Mouse (Mus musculus): ENCODE results near the gene Enpp1. TPM values are rescaled to one million over a fixed set of nuclear protein-coding genes. Genes with fewer than 3 reads are reported as not detected.

Enpp1 gene
- polyA plus RNA-seq, 1 experiment, result 4.8 TPM

DNA sequence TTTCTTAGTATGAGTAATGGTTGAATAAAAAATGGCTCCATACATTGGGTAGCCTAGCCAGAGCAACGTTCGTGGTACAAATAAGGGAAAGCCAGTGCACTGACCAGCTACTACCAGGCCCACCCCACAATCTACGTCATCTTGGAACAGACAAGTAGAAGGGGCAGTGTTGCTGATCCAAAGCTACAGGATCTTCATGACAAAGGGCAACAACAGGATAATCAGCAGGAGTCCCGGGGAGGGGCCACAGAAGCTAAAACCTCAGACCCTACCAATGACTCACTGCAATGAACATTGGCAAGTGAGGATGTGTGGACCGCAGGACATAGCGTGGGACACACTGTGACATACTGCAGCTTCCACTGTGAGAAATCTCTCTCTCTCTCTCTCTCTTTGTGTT lies 96.2 kb downstream of the Enpp1 start:
- TF ChIP-seq POLR2A (IDR thresholded peaks at IDR 0.05; ENCODE audit: borderline replicate concordance, control insufficient read depth, low read depth, low read length) (no peak), CTCF (IDR thresholded peaks at IDR 0.05; ENCODE audit: control insufficient read depth, insufficient read depth, low read length) (no peak)
- H3K4me3 ChIP-seq (replicated peaks; ENCODE audit: control insufficient read depth, low read depth, low read length), result no peak overlapping the region
- H3K4me1 ChIP-seq (ENCODE audit: control insufficient read depth, insufficient read depth, low read length), result no peaks in the 10 kb centered on the region
- 83% methylated on average over 6 of the region's 6 CpGs for WGBS
- H3K27ac ChIP-seq (ENCODE audit: control insufficient read depth, insufficient read depth, low read depth, low read length, poor library complexity), result no peak overlapping the region

DNA sequence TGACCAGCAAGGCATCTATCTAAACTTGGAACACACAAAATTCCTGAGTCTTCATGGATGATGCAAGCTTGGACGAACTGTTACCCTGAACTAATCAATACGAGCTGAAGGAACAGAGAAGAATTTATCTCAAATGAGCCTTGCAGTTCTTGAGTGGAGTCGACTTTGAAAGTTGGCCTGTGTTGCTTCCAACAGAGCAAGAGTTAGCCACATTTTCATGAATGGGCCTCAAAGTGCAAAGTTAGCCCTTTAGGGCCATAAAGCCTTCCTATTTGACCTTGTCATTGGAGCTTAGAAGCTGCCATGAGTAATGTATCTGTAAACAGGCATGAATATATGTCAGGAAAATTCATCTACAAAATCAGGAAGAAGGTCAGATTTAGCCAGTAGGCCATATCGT lies 97.2 kb downstream of the Enpp1 start:
- Histone ChIP-seq H3K4me3 (replicated peaks; ENCODE audit: control insufficient read depth, low read depth, low read length) (no peak overlapping the region), H3K4me1 (ENCODE audit: control insufficient read depth, insufficient read depth, low read length) (no peaks in the 10 kb centered on the region), H3K27ac (ENCODE audit: control insufficient read depth, insufficient read depth, low read depth, low read length, poor library complexity) (no peak overlapping the region)
- no peak for TF ChIP-seq POLR2A (IDR thresholded peaks at IDR 0.05; ENCODE audit: borderline replicate concordance, control insufficient read depth, low read depth, low read length)
- TF ChIP-seq CTCF (IDR thresholded peaks at IDR 0.05; ENCODE audit: control insufficient read depth, insufficient read depth, low read length), result no peak
- 79% methylated on average over 4 of the region's 4 CpGs for WGBS

DNA sequence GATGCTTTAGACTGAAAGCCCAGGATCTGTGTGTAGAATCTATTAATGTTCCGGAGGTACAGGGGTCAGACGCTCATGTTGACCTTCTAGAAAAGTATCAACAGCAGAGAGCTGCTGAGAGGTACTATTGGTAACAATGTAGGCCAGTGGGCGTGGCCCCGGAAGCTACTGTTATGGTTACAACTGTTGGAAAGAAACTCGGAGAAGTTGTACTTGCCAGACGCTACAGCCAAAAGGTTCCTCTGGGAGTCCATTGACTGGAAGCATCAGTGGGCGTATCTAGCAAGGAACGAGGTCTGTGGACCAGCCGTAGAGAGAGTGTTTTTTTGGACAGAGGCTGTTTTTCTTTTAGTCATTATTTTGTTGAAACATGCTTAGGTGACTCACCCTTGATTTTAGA lies 102.2 kb downstream of the Enpp1 start:
- WGBS, result 80% methylated on average over 9 of the region's 9 CpGs
- TF ChIP-seq POLR2A (IDR thresholded peaks at IDR 0.05; ENCODE audit: borderline replicate concordance, control insufficient read depth, low read depth, low read length) (no peak), CTCF (IDR thresholded peaks at IDR 0.05; ENCODE audit: control insufficient read depth, insufficient read depth, low read length) (no peak)
- Histone ChIP-seq H3K4me3 (replicated peaks; ENCODE audit: control insufficient read depth, low read depth, low read length) (no peak overlapping the region), H3K27ac (ENCODE audit: control insufficient read depth, insufficient read depth, low read depth, low read length, poor library complexity) (no peak overlapping the region), H3K4me1 (ENCODE audit: control insufficient read depth, insufficient read depth, low read length) (no peaks in the 10 kb centered on the region)

DNA sequence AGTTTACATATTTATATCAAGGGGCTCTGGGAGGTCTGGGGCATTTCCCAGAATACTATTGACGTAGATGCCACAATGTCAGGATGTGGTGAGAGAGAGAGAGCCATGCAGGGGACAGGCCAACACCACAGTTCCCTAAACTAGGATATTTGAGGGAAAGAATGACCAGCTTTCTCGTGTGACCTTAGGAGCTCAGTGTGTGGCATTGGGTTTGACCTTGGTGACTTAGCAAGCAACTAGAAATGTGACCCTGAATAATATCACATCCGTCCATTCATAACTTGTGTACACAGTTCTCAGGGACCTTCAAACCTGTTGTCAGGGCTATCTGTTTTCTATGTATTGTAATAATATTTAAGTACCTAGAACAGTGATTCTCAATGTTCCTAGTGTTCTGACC lies 102.8 kb downstream of the Enpp1 start:
- TF ChIP-seq POLR2A (IDR thresholded peaks at IDR 0.05; ENCODE audit: borderline replicate concordance, control insufficient read depth, low read depth, low read length) (no peak), CTCF (IDR thresholded peaks at IDR 0.05; ENCODE audit: control insufficient read depth, insufficient read depth, low read length) (no peak)
- Histone ChIP-seq H3K4me3 (replicated peaks; ENCODE audit: control insufficient read depth, low read depth, low read length) (no peak overlapping the region), H3K4me1 (ENCODE audit: control insufficient read depth, insufficient read depth, low read length) (no peaks in the 10 kb centered on the region), H3K27ac (ENCODE audit: control insufficient read depth, insufficient read depth, low read depth, low read length, poor library complexity) (no peak overlapping the region)
- WGBS, result 56% methylated on average over 3 of the region's 3 CpGs

DNA sequence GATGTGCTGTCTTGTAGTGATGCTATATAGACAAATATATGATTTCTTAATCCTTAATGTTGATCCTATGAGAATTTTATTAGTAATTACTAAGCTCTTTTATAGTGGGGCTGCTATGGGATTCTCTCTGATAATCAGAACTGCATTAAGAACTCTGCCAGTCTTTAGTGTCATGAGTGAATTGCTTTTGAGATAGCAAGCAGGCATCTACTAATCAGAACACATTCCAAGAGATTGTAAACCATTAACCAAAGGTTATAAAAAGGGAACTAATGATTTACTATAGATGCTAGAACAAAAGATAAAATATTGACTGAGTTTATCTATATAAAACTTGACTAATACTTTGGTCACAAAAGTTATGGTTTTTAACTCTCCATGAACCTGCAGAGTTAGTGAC lies 108.2 kb downstream of the Enpp1 start:
- no peak overlapping the region for H3K4me3 ChIP-seq (replicated peaks; ENCODE audit: control insufficient read depth, low read depth, low read length)
- no peak overlapping the region for H3K27ac ChIP-seq (ENCODE audit: control insufficient read depth, insufficient read depth, low read depth, low read length, poor library complexity)
- H3K4me1 ChIP-seq (ENCODE audit: control insufficient read depth, insufficient read depth, low read length), result no peaks in the 10 kb centered on the region
- TF ChIP-seq CTCF (IDR thresholded peaks at IDR 0.05; ENCODE audit: control insufficient read depth, insufficient read depth, low read length) (no peak), POLR2A (IDR thresholded peaks at IDR 0.05; ENCODE audit: borderline replicate concordance, control insufficient read depth, low read depth, low read length) (no peak)

DNA sequence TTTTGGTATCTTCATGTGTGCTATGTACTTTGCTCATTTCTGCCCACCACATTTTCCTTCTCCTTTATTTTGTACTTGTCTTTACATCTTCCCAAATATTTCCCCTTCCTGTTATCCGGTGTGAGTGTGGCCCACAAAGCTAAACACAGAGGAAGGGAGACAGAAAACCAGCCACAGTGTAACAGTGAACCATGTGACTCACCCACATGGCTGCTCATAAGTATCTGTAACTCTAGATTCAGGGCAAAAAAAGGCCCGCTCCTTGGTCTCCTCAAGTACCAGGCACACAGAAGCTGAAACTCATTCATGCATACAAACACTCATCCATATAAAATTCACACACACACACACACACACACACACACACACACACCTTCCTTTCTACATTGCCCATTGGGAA lies 108.9 kb downstream of the Enpp1 start:
- no peak overlapping the region for H3K4me3 ChIP-seq (replicated peaks; ENCODE audit: control insufficient read depth, low read depth, low read length)
- no peaks in the 10 kb centered on the region for H3K4me1 ChIP-seq (ENCODE audit: control insufficient read depth, insufficient read depth, low read length)
- no peak overlapping the region for H3K27ac ChIP-seq (ENCODE audit: control insufficient read depth, insufficient read depth, low read depth, low read length, poor library complexity)
- TF ChIP-seq CTCF (IDR thresholded peaks at IDR 0.05; ENCODE audit: control insufficient read depth, insufficient read depth, low read length), result no peak
- TF ChIP-seq POLR2A (IDR thresholded peaks at IDR 0.05; ENCODE audit: borderline replicate concordance, control insufficient read depth, low read depth, low read length), result no peak
- 58% methylated on average over 2 of the region's 2 CpGs for WGBS

DNA sequence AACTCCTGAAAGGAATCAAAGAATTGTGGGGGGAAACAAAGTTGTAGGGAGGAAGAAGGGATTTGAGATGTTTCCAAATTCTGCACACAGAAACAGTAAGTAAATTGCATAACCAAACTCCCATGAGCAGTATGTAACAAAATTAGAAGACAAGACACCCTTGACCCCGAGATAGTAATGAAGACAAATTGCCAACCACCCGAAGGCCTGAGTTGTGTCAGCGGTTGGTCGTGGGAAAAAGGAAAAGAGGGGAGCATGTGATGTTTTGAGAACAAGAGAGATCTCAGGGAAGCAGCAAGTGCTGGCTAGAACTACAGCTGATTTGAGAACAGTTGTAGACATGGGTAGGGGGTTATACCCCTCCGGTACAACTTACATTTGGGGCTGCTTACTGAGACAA lies 112.2 kb downstream of the Enpp1 start:
- Histone ChIP-seq H3K4me1 (ENCODE audit: control insufficient read depth, insufficient read depth, low read length) (no peaks in the 10 kb centered on the region), H3K27ac (ENCODE audit: control insufficient read depth, insufficient read depth, low read depth, low read length, poor library complexity) (no peak overlapping the region), H3K4me3 (replicated peaks; ENCODE audit: control insufficient read depth, low read depth, low read length) (no peak overlapping the region)
- WGBS, result 82% methylated on average over 5 of the region's 5 CpGs
- TF ChIP-seq CTCF (IDR thresholded peaks at IDR 0.05; ENCODE audit: control insufficient read depth, insufficient read depth, low read length), result no peak
- no peak for TF ChIP-seq POLR2A (IDR thresholded peaks at IDR 0.05; ENCODE audit: borderline replicate concordance, control insufficient read depth, low read depth, low read length)

DNA sequence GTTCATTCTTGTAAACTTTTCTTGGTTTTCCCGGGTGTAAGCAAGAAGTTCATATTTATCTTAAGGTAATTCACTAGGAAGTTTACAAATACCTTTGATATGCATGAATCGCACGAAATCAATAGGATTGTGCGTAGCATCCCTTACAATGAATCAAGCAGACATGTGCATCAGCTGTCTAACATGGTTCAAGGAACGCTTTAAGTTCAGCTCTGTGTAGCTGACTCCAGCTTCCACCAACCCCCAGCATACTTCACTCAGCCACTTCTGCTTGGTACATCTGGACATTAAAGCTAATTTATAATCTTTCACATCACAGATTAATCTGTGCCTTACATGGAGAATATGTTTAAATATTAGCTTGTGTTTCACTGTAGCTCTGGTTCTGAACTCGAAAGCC lies 113.3 kb downstream of the Enpp1 start:
- Histone ChIP-seq H3K4me1 (ENCODE audit: control insufficient read depth, insufficient read depth, low read length) (no peaks in the 10 kb centered on the region), H3K27ac (ENCODE audit: control insufficient read depth, insufficient read depth, low read depth, low read length, poor library complexity) (no peak overlapping the region), H3K4me3 (replicated peaks; ENCODE audit: control insufficient read depth, low read depth, low read length) (no peak overlapping the region)
- WGBS, result 85% methylated on average over 6 of the region's 6 CpGs
- TF ChIP-seq CTCF (IDR thresholded peaks at IDR 0.05; ENCODE audit: control insufficient read depth, insufficient read depth, low read length), result no peak
- TF ChIP-seq POLR2A (IDR thresholded peaks at IDR 0.05; ENCODE audit: borderline replicate concordance, control insufficient read depth, low read depth, low read length), result no peak

DNA sequence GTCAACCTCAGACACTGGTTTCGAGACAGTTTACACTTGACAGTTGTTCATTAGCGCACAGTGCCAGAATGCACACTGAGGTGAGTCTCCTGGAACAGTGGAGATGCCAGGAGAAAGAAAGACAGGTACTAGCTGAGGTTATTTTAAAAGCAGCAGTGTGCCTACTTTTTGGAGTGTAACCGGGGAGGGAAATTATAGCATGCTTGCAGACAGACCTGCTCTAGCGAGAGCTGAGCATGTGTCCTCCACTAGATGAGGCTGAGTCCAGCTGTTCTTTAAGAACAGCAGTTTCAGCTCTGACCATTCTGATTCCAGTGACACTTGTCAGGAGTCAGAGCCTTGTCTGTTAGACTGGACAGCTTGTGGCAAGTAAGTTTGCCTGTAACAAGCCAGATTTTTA lies 114.2 kb downstream of the Enpp1 start:
- TF ChIP-seq POLR2A (IDR thresholded peaks at IDR 0.05; ENCODE audit: borderline replicate concordance, control insufficient read depth, low read depth, low read length) (no peak), CTCF (IDR thresholded peaks at IDR 0.05; ENCODE audit: control insufficient read depth, insufficient read depth, low read length) (no peak)

More for the DNA sequence above, 114.2 kb downstream of the Enpp1 start:
- no peaks in the 10 kb centered on the region for H3K4me1 ChIP-seq (ENCODE audit: control insufficient read depth, insufficient read depth, low read length)
- H3K4me3 ChIP-seq (replicated peaks; ENCODE audit: control insufficient read depth, low read depth, low read length), result no peak overlapping the region
- no peak overlapping the region for H3K27ac ChIP-seq (ENCODE audit: control insufficient read depth, insufficient read depth, low read depth, low read length, poor library complexity)
- WGBS, result 82% methylated on average over 4 of the region's 4 CpGs
